In genomic region chr2:98124646-98125045, GRCm38 (mm10) we compare ENCODE assay signal across 14 mouse cellular contexts.
DNase-seq lines count a peak whose midpoint lies in the region; ATAC-seq and TF ChIP-seq lines count a peak whose summit lies in the region.
"Had no signal": no experiment of that assay in that cellular context is flagged by ENCODE, and none has a peak within 500 bp of the region (broad histone marks: within the 10 kb centered on the region; RNA-seq: fewer than 3 reads in every experiment).

No protein-coding gene starts in this region.

- ATAC-seq in hindbrain, embryonic 16.5 days: peak; percentile 76; the same call in 1 of the 2 replicates

- H3K36me3 ChIP-seq in hindbrain, embryonic 16.5 days (ENCODE audit: control insufficient read depth, insufficient read depth, low read length): no peaks in the 10 kb centered on the region

- H3K9ac ChIP-seq in hindbrain, embryonic 16.5 days (ENCODE audit: low read depth, low read length): no peak overlapping the region
- H3K9ac ChIP-seq: lung, embryonic 14.5 days had no signal

- H3K4me3 ChIP-seq in layer of hippocampus, adult 2 months: no peak overlapping the region
- no peak overlapping the region for H3K4me3 ChIP-seq in hindbrain, embryonic 16.5 days (ENCODE audit: low read length)

- no peaks in the 10 kb centered on the region for H3K9me3 ChIP-seq in hindbrain, embryonic 16.5 days (ENCODE audit: control insufficient read depth, low read length)

- no peaks in the 10 kb centered on the region for H3K4me1 ChIP-seq in hindbrain, embryonic 16.5 days (ENCODE audit: control insufficient read depth, insufficient read depth, low read depth, low read length)

- DNase-seq in layer of hippocampus, adult 2 months (ENCODE audit: low spot score in 2 of 2): no peak
- DNase-seq in layer of hippocampus, adult 9-10 months (ENCODE audit: low spot score): no peak
- DNase-seq in right cerebral cortex, adult 18-20 months: peak; percentile 8
- no peak for DNase-seq in right cerebral cortex, postnatal 14 days
- no peak for DNase-seq in Muller cell, postnatal 12 days (ENCODE audit: inconsistent ontology term)
- no peak for DNase-seq in lung, postnatal 14 days
- no peak for DNase-seq in cerebellum, adult 8-10 months
- DNase-seq: adrenal gland, adult 8-10 months; cerebellum, adult 9-10 months; kidney, adult 18-20 months; kidney, postnatal 25 days; lung, embryonic 14.5 days; right cerebral cortex, postnatal 4 days had no signal

- no peak overlapping the region for H3K4me2 ChIP-seq in hindbrain, embryonic 16.5 days (ENCODE audit: low read length)
- H3K4me2 ChIP-seq: lung, embryonic 14.5 days had no signal

- H3K27me3 ChIP-seq in hindbrain, embryonic 16.5 days (replicated peaks; ENCODE audit: control insufficient read depth, insufficient read depth, low read length): no peaks in the 10 kb centered on the region

- no peak for TF ChIP-seq CTCF in layer of hippocampus, adult 2 months (conservative IDR thresholded peaks at IDR 0.05)

- H3K27ac ChIP-seq in layer of hippocampus, adult 2 months: 0 out of 2 replicates have a peak overlapping the region, but pooled peaks have one; percentile 11
- no peak overlapping the region for H3K27ac ChIP-seq in hindbrain, embryonic 16.5 days (ENCODE audit: low read depth, low read length)

- WGBS in hindbrain, embryonic 16.5 days: 59% methylated on average over 2 of the region's 2 CpGs
